In the genomic region with DNA sequence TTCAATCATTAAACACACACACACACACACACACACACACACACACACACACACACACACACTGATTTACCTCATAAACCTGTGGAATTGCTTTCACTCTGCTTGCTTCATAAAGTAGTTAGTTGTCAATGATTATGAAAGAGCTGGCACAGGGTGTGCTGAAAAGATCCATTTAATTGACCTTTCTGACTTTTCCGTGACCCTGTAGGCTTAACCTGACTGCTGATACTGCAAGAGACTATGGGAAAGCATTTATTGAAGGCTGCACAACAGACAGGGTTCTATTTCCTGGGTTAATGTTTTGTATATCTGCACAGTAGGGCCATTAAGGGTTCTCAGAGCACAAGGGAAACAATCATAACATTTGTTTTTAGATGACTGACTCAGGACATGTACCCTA, we compare ENCODE assay signal across 20 mouse cellular contexts.
DNase-seq lines count a peak whose midpoint lies in the region; TF ChIP-seq lines count a peak whose summit lies in the region.
"Had no signal": no experiment of that assay in that cellular context is flagged by ENCODE, and none has a peak within 500 bp of the region (broad histone marks: within the 10 kb centered on the region; RNA-seq: fewer than 3 reads in every experiment).

No protein-coding gene starts in this region.

- intact Hi-C loops in heart, adult 2 months (cut with DNase I): loop anchor here (2.0 kb wide), 1 partner anchor 17 kb away; no protein-coding TSS in a partner anchor
- intact Hi-C loops in heart, postnatal 14 days (cut with DNase I): no loop called here

- TF ChIP-seq POLR2A in heart, adult 2 months (IDR thresholded peaks at IDR 0.05; ENCODE audit: insufficient read depth, low read depth, low read length): no peak
- no peak for TF ChIP-seq POLR2A in kidney, adult 2 months (IDR thresholded peaks at IDR 0.05; ENCODE audit: low read depth, low read length)

- H3K9ac ChIP-seq in heart, adult 2 months (ENCODE audit: low read depth, low read length): no peak overlapping the region
- H3K9ac ChIP-seq: embryonic facial prominence, embryonic 13.5 days; hindbrain, embryonic 13.5 days; liver, embryonic 15.5 days had no signal

- no peak for DNase-seq in heart, adult 2 months
- DNase-seq in heart, postnatal 14 days: no peak
- DNase-seq in kidney, adult 2 months: peak; percentile 67
- peak; percentile 45 for DNase-seq in kidney, postnatal 14 days
- no peak for DNase-seq in layer of hippocampus, adult 2 months (ENCODE audit: low spot score in 2 of 2)
- no peak for DNase-seq in layer of hippocampus, postnatal 36 days
- DNase-seq: adrenal gland, adult 8-10 months; cerebellum, adult 2 months; gastrocnemius, postnatal 14 days; heart, postnatal 10 days; left cerebral cortex, postnatal 4 days; lung, postnatal 4 days; right cerebral cortex, postnatal 4 days; thymus, postnatal 25 days had no signal

- H3K36me3 ChIP-seq in heart, adult 2 months (ENCODE audit: control insufficient read depth, insufficient read depth, low read length): no peaks in the 10 kb centered on the region; the same call in 1 of the 2 replicates
- no peaks in the 10 kb centered on the region for H3K36me3 ChIP-seq in kidney, adult 2 months (ENCODE audit: control insufficient read depth, insufficient read depth, low read length)
- H3K36me3 ChIP-seq: embryonic facial prominence, embryonic 13.5 days; heart, embryonic 10.5 days; hindbrain, embryonic 13.5 days; liver, embryonic 15.5 days; midbrain, embryonic 10.5 days had no signal

- no peaks in the 10 kb centered on the region; the same call in 1 of the 2 replicates for H3K4me1 ChIP-seq in heart, adult 2 months (ENCODE audit: control insufficient read depth, insufficient read depth, low read length)
- peaks cover 3% of the 10 kb centered on the region; the same call in 1 of the 2 replicates for H3K4me1 ChIP-seq in brown adipose tissue, adult 24 weeks (ENCODE audit: control insufficient read depth, insufficient read depth, insufficient read length, low read length)
- H3K4me1 ChIP-seq in kidney, adult 2 months (ENCODE audit: control insufficient read depth, insufficient read depth, low read length): no peaks in the 10 kb centered on the region; the same call in 1 of the 2 replicates
- H3K4me1 ChIP-seq: embryonic facial prominence, embryonic 13.5 days; heart, embryonic 10.5 days; hindbrain, embryonic 13.5 days; liver, embryonic 15.5 days had no signal

- H3K79me2 ChIP-seq in heart, adult 2 months (replicated peaks; ENCODE audit: control insufficient read depth, insufficient read depth, low read length): no peaks in the 10 kb centered on the region

- peak overlapping the region; percentile 65 for H3K27ac ChIP-seq in heart, adult 2 months
- peak overlapping the region; percentile 68 for H3K27ac ChIP-seq in brown adipose tissue, adult 24 weeks (replicated peaks; ENCODE audit: low read depth, low read length)
- H3K27ac ChIP-seq in kidney, adult 2 months (ENCODE audit: insufficient read depth, low read depth, low read length): peak overlapping the region; percentile 38; the same call in 1 of the 2 replicates
- H3K27ac ChIP-seq in layer of hippocampus, adult 2 months: no peak overlapping the region
- H3K27ac ChIP-seq: embryonic facial prominence, embryonic 13.5 days; heart, embryonic 10.5 days; hindbrain, embryonic 13.5 days; liver, embryonic 15.5 days; midbrain, embryonic 10.5 days had no signal

- TF ChIP-seq EP300 in heart, adult 2 months (IDR thresholded peaks at IDR 0.05; ENCODE audit: insufficient read depth, low read depth, low read length): no peak

- no peaks in the 10 kb centered on the region for H3K27me3 ChIP-seq in heart, adult 2 months (ENCODE audit: control insufficient read depth, insufficient read depth, low read length)
- no peaks in the 10 kb centered on the region for H3K27me3 ChIP-seq in kidney, adult 2 months (replicated peaks; ENCODE audit: control insufficient read depth, insufficient read depth, low read length)
- H3K27me3 ChIP-seq: embryonic facial prominence, embryonic 13.5 days; hindbrain, embryonic 13.5 days; liver, embryonic 15.5 days had no signal

- H3K4me3 ChIP-seq in heart, adult 2 months: no peak overlapping the region
- no peak overlapping the region for H3K4me3 ChIP-seq in brown adipose tissue, adult 24 weeks (ENCODE audit: insufficient read depth, low read depth, low read length)
- no peak overlapping the region for H3K4me3 ChIP-seq in kidney, adult 2 months (ENCODE audit: insufficient read depth, low read depth, low read length)
- no peak overlapping the region for H3K4me3 ChIP-seq in layer of hippocampus, adult 2 months
- H3K4me3 ChIP-seq: embryonic facial prominence, embryonic 13.5 days; heart, embryonic 10.5 days; hindbrain, embryonic 13.5 days; liver, embryonic 15.5 days; midbrain, embryonic 10.5 days had no signal

- 62% methylated on average over 1 of the region's 1 CpGs for WGBS in heart, adult 2 months
- 38% methylated on average over 1 of the region's 1 CpGs for WGBS in kidney, adult 2 months

- no peak for TF ChIP-seq CTCF in heart, adult 2 months (IDR thresholded peaks at IDR 0.05)
- no peak for TF ChIP-seq CTCF in kidney, adult 2 months (conservative IDR thresholded peaks at IDR 0.05; ENCODE audit: insufficient read depth, insufficient read length, low read depth, low read length)
- no peak for TF ChIP-seq CTCF in layer of hippocampus, adult 2 months (conservative IDR thresholded peaks at IDR 0.05)

Comparison
In these comparisons a context has a peak if more than half of its experiments do, and no peak if none do; other contexts are left out.
1. DNase-seq: peak in kidney, adult 2 months (single experiment) and kidney, postnatal 14 days (single experiment); none in heart, adult 2 months (0 of 2), heart, postnatal 14 days (0 of 2), layer of hippocampus, adult 2 months (0 of 2) and layer of hippocampus, postnatal 36 days (0 of 2).